ENCODE assay signal across 9 mouse cellular contexts in the genomic region with DNA sequence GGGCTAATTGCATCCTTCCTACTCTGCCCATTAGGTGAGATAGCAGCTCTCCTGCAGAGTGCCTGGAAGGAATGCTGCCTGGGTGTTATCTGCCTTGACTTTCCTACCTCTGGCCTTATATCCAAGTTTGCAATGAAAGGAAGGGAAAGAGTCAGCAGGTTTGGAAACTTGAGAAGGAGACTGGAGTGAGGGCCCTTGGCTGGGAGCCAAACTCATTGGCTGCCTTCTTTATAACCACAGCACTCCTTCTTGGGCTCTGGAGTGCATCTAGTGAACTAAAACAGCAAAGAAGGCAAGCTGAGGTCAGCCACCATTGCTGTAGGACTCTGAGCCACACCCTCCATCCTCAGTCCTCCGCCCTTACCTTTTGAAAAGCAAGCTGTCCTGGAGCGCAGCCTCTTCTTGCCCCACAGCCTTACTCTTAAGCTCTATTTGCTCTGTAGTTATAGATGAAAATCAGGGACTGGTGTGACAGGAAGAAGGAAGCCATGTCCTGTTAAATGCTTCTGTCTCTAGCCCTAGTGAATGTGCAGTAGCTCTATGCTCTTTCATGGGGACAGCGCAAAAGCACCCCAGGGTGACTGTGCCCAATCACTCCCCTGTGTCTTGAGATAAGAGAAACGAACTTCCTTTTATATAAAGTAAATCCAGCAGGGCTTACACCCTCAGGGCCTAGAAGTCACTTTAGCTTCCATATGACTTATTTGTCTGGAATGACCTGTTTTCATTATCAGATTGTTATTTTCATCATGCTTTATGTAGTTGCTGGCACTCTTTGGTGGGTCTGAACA. TPM values are rescaled to one million over a fixed set of nuclear protein-coding genes. Genes with fewer than 3 reads are reported as not detected.
DNase-seq lines count a peak whose midpoint lies in the region; ATAC-seq lines count a peak whose summit lies in the region.
"Had no signal": no experiment of that assay in that cellular context is flagged by ENCODE, and none has a peak within 500 bp of the region (broad histone marks: within the 10 kb centered on the region; RNA-seq: fewer than 3 reads in every experiment).

No protein-coding gene starts in this region.

- H3K36me3 ChIP-seq in neural tube, embryonic 11.5 days (ENCODE audit: control insufficient read depth, insufficient read depth, low read length), result no peaks in the 10 kb centered on the region
- no peaks in the 10 kb centered on the region for H3K36me3 ChIP-seq in neural tube, embryonic 15.5 days

- H3K4me3 ChIP-seq in neural tube, embryonic 11.5 days (ENCODE audit: low read depth, low read length), result no peak overlapping the region
- no peak overlapping the region for H3K4me3 ChIP-seq in neural tube, embryonic 15.5 days (replicated peaks)

- ATAC-seq in neural tube, embryonic 11.5 days (ENCODE audit: insufficient read depth, low FRiP score, low TSS enrichment), result no peak
- no peak for ATAC-seq in neural tube, embryonic 15.5 days (ENCODE audit: low FRiP score)

- 79% methylated on average over 4 of the region's 4 CpGs for WGBS in neural tube, embryonic 11.5 days
- 69% methylated on average over 4 of the region's 4 CpGs for WGBS in neural tube, embryonic 15.5 days

- DNase-seq in cerebellum, postnatal 10 days, result peak; percentile 59 to 62
- no peak for DNase-seq in cerebellum, adult 11 months
- DNase-seq in neural tube, embryonic 11.5 days (ENCODE audit: low spot score), result peak; percentile 19
- DNase-seq in kidney, postnatal 10 days, result peak; percentile 61
- DNase-seq in skeletal muscle tissue, adult 2 months (ENCODE audit: low read depth, low spot score), result peak; percentile 40
- no peak for DNase-seq in layer of hippocampus, postnatal 10 days (ENCODE audit: low spot score in 2 of 2)
- DNase-seq in adrenal gland, adult (ENCODE audit: inconsistent age in 2 of 2, low spot score in 1 of 2), result no peak
- DNase-seq: right cerebral cortex, postnatal 14 days had no signal

- no peaks in the 10 kb centered on the region for H3K27me3 ChIP-seq in neural tube, embryonic 11.5 days (ENCODE audit: control insufficient read depth, insufficient read depth, low read length)
- no peaks in the 10 kb centered on the region for H3K27me3 ChIP-seq in neural tube, embryonic 15.5 days (replicated peaks)

- no peak overlapping the region for H3K4me2 ChIP-seq in neural tube, embryonic 11.5 days (ENCODE audit: low read depth)
- H3K4me2 ChIP-seq in neural tube, embryonic 15.5 days, result no peak overlapping the region

- no peak overlapping the region for H3K27ac ChIP-seq in neural tube, embryonic 11.5 days (ENCODE audit: low read depth, low read length)
- no peak overlapping the region for H3K27ac ChIP-seq in neural tube, embryonic 15.5 days (replicated peaks)

- no peaks in the 10 kb centered on the region for H3K9me3 ChIP-seq in neural tube, embryonic 11.5 days (ENCODE audit: control insufficient read depth, low read length)
- H3K9me3 ChIP-seq in neural tube, embryonic 15.5 days (replicated peaks), result no peaks in the 10 kb centered on the region

- no peaks in the 10 kb centered on the region for H3K4me1 ChIP-seq in neural tube, embryonic 11.5 days (ENCODE audit: control insufficient read depth, insufficient read depth, low read length)
- peaks cover 11% of the 10 kb centered on the region for H3K4me1 ChIP-seq in neural tube, embryonic 15.5 days

- no peak overlapping the region for H3K9ac ChIP-seq in neural tube, embryonic 11.5 days (ENCODE audit: low read length)
- H3K9ac ChIP-seq in neural tube, embryonic 15.5 days (replicated peaks), result no peak overlapping the region

RNA-seq across cellular contexts. Expression of a gene that starts 55.6 kb away (rescaled TPM):
- polyA plus RNA-seq in neural tube, embryonic 11.5 days (2014; fragmentation: Nextera tagmentation; extraction: Ambion mirVana), result 10.1 and 11.6 TPM in 2 replicates
- 5.8 and 9.8 TPM in 2 replicates for polyA plus RNA-seq in neural tube, embryonic 15.5 days (2015; fragmentation: Nextera tagmentation; extraction: Ambion mirVana)
- 10 to 100 TPM in 1 of 2 experiments, 1 to 10 TPM in 1; 8.0 to 11.1 TPM for total RNA-seq in layer of hippocampus, postnatal 10 days (2021)

RNA-seq across cellular contexts. Expression of a gene that starts 59.1 kb away (rescaled TPM):
- 84.0 and 88.1 TPM in 2 replicates for polyA plus RNA-seq in neural tube, embryonic 11.5 days (2014; fragmentation: Nextera tagmentation; extraction: Ambion mirVana)
- polyA plus RNA-seq in neural tube, embryonic 15.5 days (2015; fragmentation: Nextera tagmentation; extraction: Ambion mirVana), result 35.2 and 40.1 TPM in 2 replicates
- 10 to 100 TPM; 14.2 to 14.3 TPM for total RNA-seq in layer of hippocampus, postnatal 10 days (2021)

Comparison
In these comparisons a context has a peak if more than half of its experiments do, and no peak if none do; other contexts are left out.
1. DNase-seq: peak in cerebellum, postnatal 10 days (2 of 2), neural tube, embryonic 11.5 days (single experiment), kidney, postnatal 10 days (single experiment) and skeletal muscle tissue, adult 2 months (single experiment); none in cerebellum, adult 11 months (single experiment), layer of hippocampus, postnatal 10 days (0 of 2) and adrenal gland, adult (0 of 2).